Mouse (Mus musculus): ENCODE results near the gene Kcnab1.

GRCm38 (mm10) chr3:65358275-65358674 lies 249.1 kb downstream of the Kcnab1 start:
- no peak for TF ChIP-seq CTCF (IDR thresholded peaks at IDR 0.05)
- no peak for TF ChIP-seq POLR2A (IDR thresholded peaks at IDR 0.05; ENCODE audit: insufficient read depth, low read depth, low read length)
- TF ChIP-seq EP300 (IDR thresholded peaks at IDR 0.05; ENCODE audit: insufficient read depth, low read depth, low read length): no peak

Measured in heart, adult 2 months (tissue).